Mouse (Mus musculus) MEL (cell line): Measurements from ENCODE around the gene Man2a2.

Experiments used
- E2F4 ChIP-seq: IDR thresholded peaks from 2 replicates; pipeline ENCODE4 v1.6.1; 2011; ENCODE audit warnings: low read depth, low read length, improper control_type of control experiment, borderline replicate concordance
- POLR2A ChIP-seq, 2 experiments: IDR thresholded peaks; 2 replicates each; pipeline ENCODE4 v1.6.1; 2011 to 2012; ENCODE audit warnings: low read length in 2 of 2, mild to moderate bottlenecking in 2 of 2, control low read depth in 1 of 2, improper control_type of control experiment in 1 of 2, low read depth in 1 of 2, moderate library complexity in 1 of 2; ENCODE audit not compliant: control insufficient read depth in 1 of 2, insufficient read depth in 1 of 2, poor library complexity in 1 of 2
- ZC3H11A ChIP-seq: IDR thresholded peaks from 2 replicates; pipeline ENCODE4 v1.6.1; 2012; ENCODE audit warnings: low read depth, mild to moderate bottlenecking, inconsistent platforms, low read length, improper control_type of control experiment

- TF ChIP-seq POLR2A (IDR thresholded peaks at IDR 0.05; ENCODE audit: control insufficient read depth in 1 of 2, insufficient read depth in 1 of 2, low read depth in 1 of 2, low read length in 2 of 2, poor library complexity in 1 of 2): no peak
- no peak for TF ChIP-seq E2F4
- no peak for TF ChIP-seq ZC3H11A
Observed at GRCm38 (mm10) chr7:80413512-80414302, 42.5 kb upstream of the Man2a2 start.
